Mouse (Mus musculus) intestine, postnatal 0 days (tissue): ENCODE measurements around the gene Akr1cl. TPM values are rescaled to one million over a fixed set of nuclear protein-coding genes. Genes with fewer than 3 reads are reported as not detected.

Experiments used
- ATAC-seq: fragments of 200-750 bp; cut with Nextera tagmentation; 2 replicates; pipeline ENCODE4 v1.8.0; 2017; ENCODE audit warnings: mild to moderate bottlenecking, moderate TSS enrichment, moderate library complexity
- H3K27ac ChIP-seq: fragments of 300-500 bp; sonication (generic); 2 replicates; pipeline ENCODE4 v1.5.1; 2014; ENCODE audit warnings: mild to moderate bottlenecking, low read depth, low read length, moderate library complexity
- H3K27me3 ChIP-seq: fragments of 300-500 bp; sonication (generic); replicated peaks from 2 replicates; pipeline ENCODE4 v1.6.1; 2014; ENCODE audit warnings: low read length, mixed read lengths; ENCODE audit not compliant: control insufficient read depth, insufficient read depth
- H3K36me3 ChIP-seq: fragments of 300-500 bp; sonication (generic); 2 replicates; pipeline ENCODE4 v1.6.1; 2014; ENCODE audit warnings: mild to moderate bottlenecking, moderate library complexity; ENCODE audit not compliant: control insufficient read depth, insufficient read depth
- H3K4me1 ChIP-seq: fragments of 300-500 bp; sonication (generic); replicated peaks from 2 replicates; pipeline ENCODE4 v1.6.1; 2014; ENCODE audit warnings: antibody characterized with exemption, low read length, mixed read lengths; ENCODE audit not compliant: control insufficient read depth, insufficient read depth
- H3K4me2 ChIP-seq: fragments of 300-500 bp; sonication (generic); replicated peaks from 2 replicates; pipeline ENCODE4 v1.6.1; 2014; ENCODE audit warnings: low read depth, mild to moderate bottlenecking, moderate library complexity
- H3K4me3 ChIP-seq: fragments of 300-500 bp; sonication (generic); 2 replicates; pipeline ENCODE4 v1.5.1; 2014; ENCODE audit warnings: low read depth, low read length
- H3K9ac ChIP-seq: fragments of 300-500 bp; sonication (generic); 2 replicates; pipeline ENCODE4 v1.6.1; 2014; ENCODE audit warnings: mild to moderate bottlenecking, low read depth, low read length
- H3K9me3 ChIP-seq: fragments of 300-500 bp; sonication (generic); 2 replicates; pipeline ENCODE4 v1.6.1; 2016; ENCODE audit warnings: mixed run types; ENCODE audit not compliant: control insufficient read depth
- CTCF ChIP-seq: sonication (generic); IDR thresholded peaks from 2 replicates; pipeline ENCODE4 v1.5.1; 2016; ENCODE audit warnings: low read depth, mild to moderate bottlenecking, control low read depth, antibody characterized with exemption, moderate library complexity
- WGBS: fragments of 180-500 bp; shearing (Covaris S2); extraction: QIAGEN DNeasy Blood & Tissue Kit; methylation state at CpG from one replicate; pipeline ENCODE4 v1.1.7; 2014; 5-methylcytosine and 5-hydroxymethylcytosine counted together
- polyA plus RNA-seq: library from polyadenylated mRNA; unstranded; fragments of >200 nt; fragmentation: Nextera tagmentation; extraction: Ambion mirVana; gene quantifications from 2 replicates; pipeline ENCODE4 v1.2.1, GENCODE M21; 2015

Gene Akr1cl
- polyA plus RNA-seq, 1 experiment from 2014 or later, result 0.09 TPM

DNA sequence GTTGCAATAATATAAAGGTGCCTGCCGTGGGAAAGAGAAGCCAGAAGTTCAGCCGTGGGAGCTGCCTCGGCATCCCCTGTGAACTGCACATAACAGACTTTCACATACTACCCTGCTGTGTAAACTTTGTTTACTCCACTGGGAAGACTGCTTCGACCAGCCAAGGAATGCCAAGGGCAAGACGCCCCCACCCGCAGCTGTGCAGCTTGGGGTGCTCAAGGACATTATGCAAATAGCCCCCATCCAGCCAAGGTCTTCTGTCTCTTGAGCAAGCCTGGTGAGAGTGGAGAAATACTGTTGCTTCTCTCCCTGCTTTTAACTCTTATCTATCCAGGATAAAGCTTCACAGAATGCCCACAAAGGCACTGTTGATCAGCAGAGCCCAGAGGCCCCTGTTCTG lies 8.2 kb upstream of the Akr1cl start:
- Histone ChIP-seq H3K36me3 (no peaks in the 10 kb centered on the region), H3K27ac (no peak overlapping the region), H3K4me2 (no peak overlapping the region), H3K9me3 (no peaks in the 10 kb centered on the region), H3K4me1 (no peaks in the 10 kb centered on the region), H3K9ac (no peak overlapping the region), H3K4me3 (no peak overlapping the region), H3K27me3 (no peaks in the 10 kb centered on the region)
- no peak for ATAC-seq
- WGBS, result 63% methylated on average over 6 of the region's 6 CpGs
- no peak for TF ChIP-seq CTCF

DNA sequence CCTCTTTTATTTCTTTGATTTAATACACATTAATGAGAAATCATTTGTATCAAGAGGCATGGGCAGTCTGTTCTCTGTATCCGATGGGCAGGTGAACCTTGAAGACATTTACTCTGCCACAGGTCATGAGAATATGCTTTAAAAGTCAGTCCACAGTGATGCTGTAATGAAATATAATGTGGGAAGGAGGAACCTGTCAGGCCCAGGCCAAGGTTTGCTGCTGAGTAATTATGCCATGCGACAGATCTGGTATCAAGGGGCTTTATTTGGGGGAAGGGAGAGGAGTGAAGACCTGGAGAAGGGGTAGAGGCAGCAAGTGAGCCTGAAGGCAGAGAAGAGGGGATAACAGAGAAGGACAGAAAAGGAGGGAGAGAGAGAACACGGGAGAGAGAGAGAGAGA lies 7.1 kb upstream of the Akr1cl start:
- no peak overlapping the region for H3K4me3 ChIP-seq
- no peaks in the 10 kb centered on the region for H3K36me3 ChIP-seq
- no peak overlapping the region for H3K9ac ChIP-seq
- 73% methylated on average over 3 of the region's 3 CpGs for WGBS
- no peak overlapping the region for H3K4me2 ChIP-seq
- no peaks in the 10 kb centered on the region for H3K9me3 ChIP-seq
- no peaks in the 10 kb centered on the region for H3K4me1 ChIP-seq
- TF ChIP-seq CTCF, result no peak
- H3K27me3 ChIP-seq, result no peaks in the 10 kb centered on the region
- H3K27ac ChIP-seq, result no peak overlapping the region
- ATAC-seq, result no peak

DNA sequence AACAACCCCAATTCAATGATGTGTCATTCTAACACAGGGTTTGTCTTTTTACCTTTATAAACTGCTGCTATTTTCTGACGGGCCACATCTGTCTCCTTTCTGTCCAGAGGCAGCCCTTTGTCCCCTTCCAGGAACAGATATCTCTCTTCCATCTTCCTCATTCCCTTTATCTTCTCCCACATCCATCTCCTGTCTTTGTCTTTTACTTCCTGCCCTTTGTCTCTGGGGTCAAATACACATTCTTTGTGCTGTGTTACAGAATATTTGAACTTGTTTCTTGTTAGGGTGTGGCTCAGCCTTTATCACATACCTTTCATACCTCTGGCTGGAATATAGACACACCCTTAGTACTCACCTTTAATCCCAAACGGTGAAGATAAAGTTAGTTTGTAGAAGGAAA lies 5.0 kb upstream of the Akr1cl start:
- Histone ChIP-seq H3K9ac (no peak overlapping the region), H3K36me3 (no peaks in the 10 kb centered on the region), H3K9me3 (no peaks in the 10 kb centered on the region), H3K4me3 (no peak overlapping the region), H3K27ac (no peak overlapping the region), H3K4me1 (no peaks in the 10 kb centered on the region), H3K27me3 (no peaks in the 10 kb centered on the region), H3K4me2 (no peak overlapping the region)
- 36% methylated on average over 2 of the region's 2 CpGs for WGBS
- no peak for ATAC-seq
- TF ChIP-seq CTCF, result no peak

DNA sequence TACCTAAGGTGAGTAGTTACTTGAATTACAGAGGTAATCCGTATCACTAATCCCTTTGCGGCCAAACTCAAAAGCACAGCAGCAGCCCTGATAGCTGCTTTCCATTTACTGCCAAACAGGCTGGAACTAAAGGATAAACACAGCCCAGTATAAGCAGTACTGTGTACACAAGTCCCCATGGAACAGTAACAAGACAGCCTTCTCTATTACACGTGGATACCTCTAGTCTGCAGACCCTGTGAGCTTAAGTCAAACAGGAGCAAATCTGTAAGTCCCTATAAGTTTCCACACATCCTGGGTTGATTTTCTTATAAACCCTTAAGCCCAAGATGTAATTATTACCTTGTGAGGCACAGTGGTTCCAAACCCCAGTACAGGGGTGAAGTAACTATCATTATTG lies 3.0 kb upstream of the Akr1cl start:
- no peak overlapping the region for H3K4me3 ChIP-seq
- no peaks in the 10 kb centered on the region for H3K9me3 ChIP-seq
- no peak overlapping the region for H3K9ac ChIP-seq
- TF ChIP-seq CTCF, result no peak
- H3K4me1 ChIP-seq, result no peaks in the 10 kb centered on the region
- ATAC-seq, result no peak
- H3K27me3 ChIP-seq, result no peaks in the 10 kb centered on the region
- no peak overlapping the region for H3K4me2 ChIP-seq
- H3K36me3 ChIP-seq, result no peaks in the 10 kb centered on the region
- WGBS, result 9% methylated on average over 3 of the region's 3 CpGs
- no peak overlapping the region for H3K27ac ChIP-seq

DNA sequence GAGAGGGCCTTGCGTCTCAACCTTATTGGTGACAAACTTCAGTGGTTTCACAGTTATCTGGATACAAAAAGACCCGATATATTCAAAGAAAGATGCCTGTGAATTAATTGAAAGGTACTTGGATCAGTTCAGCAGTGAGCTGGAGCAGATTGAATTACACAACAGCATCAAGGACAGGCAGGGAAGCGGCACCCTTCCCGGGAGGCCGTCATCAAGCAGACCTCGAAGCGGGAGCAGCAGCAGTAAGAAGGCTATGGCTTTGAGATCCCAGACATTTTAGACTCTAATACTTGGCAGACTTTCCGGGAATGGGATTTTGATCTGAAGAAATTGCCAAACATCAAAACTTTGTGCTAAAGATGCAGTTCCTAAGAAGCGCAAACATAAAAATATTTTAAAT lies 4.4 kb downstream of the Akr1cl start:
- H3K4me2 ChIP-seq, result no peak overlapping the region
- no peak for TF ChIP-seq CTCF
- H3K36me3 ChIP-seq, result no peaks in the 10 kb centered on the region
- H3K27me3 ChIP-seq, result no peaks in the 10 kb centered on the region
- WGBS, result 84% methylated on average over 9 of the region's 9 CpGs
- H3K27ac ChIP-seq, result no peak overlapping the region
- no peaks in the 10 kb centered on the region for H3K9me3 ChIP-seq
- H3K4me3 ChIP-seq, result no peak overlapping the region
- no peak for ATAC-seq
- no peak overlapping the region for H3K9ac ChIP-seq
- H3K4me1 ChIP-seq, result no peaks in the 10 kb centered on the region

DNA sequence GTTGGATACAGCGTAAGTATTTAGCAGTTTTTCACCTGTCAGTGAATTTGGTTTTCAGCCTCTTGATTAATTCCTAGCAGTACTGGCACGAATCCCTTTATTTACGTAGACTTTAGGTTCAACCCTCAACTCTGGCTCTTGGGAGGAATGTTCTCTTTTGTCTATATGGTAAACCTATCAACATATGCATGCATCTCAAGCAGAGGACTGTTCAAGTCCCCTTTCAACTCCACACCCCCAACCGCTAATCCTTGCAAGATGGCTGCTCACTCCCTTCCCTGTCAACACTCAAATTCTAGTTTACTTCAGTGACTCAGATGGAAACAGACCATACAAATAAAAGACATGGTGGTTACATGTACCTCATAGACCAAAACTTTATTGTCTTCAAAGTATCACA lies 19.8 kb downstream of the Akr1cl start:
- Histone ChIP-seq H3K9ac (no peak overlapping the region), H3K9me3 (no peaks in the 10 kb centered on the region), H3K4me2 (no peak overlapping the region), H3K27me3 (no peaks in the 10 kb centered on the region), H3K4me3 (no peak overlapping the region), H3K27ac (no peak overlapping the region), H3K36me3 (no peaks in the 10 kb centered on the region), H3K4me1 (no peaks in the 10 kb centered on the region)
- ATAC-seq, result no peak
- 83% methylated on average over 4 of the region's 4 CpGs for WGBS
- no peak for TF ChIP-seq CTCF

DNA sequence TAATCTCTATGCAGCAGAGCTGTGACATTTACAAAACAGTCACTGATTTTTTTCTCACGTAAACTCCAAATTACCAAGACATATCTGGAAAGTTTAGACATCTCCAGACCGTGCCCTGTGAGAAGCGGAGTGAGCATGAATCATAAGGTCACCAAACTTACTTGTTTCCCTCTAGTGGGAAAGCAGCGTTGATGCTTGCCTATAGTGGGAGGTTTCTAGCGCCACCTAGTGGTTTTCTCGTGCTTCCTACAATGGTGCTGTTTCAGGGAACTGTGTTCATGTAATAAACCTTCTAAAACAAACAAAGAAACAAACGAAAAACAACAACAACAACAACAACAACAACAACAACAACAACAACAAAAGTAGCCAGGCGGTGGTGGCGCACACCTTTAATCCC lies 22.4 kb downstream of the Akr1cl start:
- WGBS, result 11% methylated on average over 9 of the region's 9 CpGs
- ATAC-seq, result peak; percentile 77
- TF ChIP-seq CTCF, result peak; percentile 98

More for the DNA sequence above, 22.4 kb downstream of the Akr1cl start:
- H3K4me1 ChIP-seq, result no peaks in the 10 kb centered on the region
- H3K27ac ChIP-seq, result no peak overlapping the region
- H3K27me3 ChIP-seq, result no peaks in the 10 kb centered on the region
- no peaks in the 10 kb centered on the region for H3K9me3 ChIP-seq
- H3K9ac ChIP-seq, result no peak overlapping the region
- H3K4me3 ChIP-seq, result no peak overlapping the region
- H3K36me3 ChIP-seq, result no peaks in the 10 kb centered on the region
- no peak overlapping the region for H3K4me2 ChIP-seq
